Mouse (Mus musculus): ENCODE measurements around the gene 4930451I11Rik.

GRCm38 (mm10) chr7:126833294-126833693, 1.9 kb upstream of the 4930451I11Rik start:
- no peak for TF ChIP-seq POLR2A (IDR thresholded peaks at IDR 0.05; ENCODE audit: control insufficient read depth, low read depth, low read length)
- TF ChIP-seq CTCF (IDR thresholded peaks at IDR 0.05; ENCODE audit: control insufficient read depth, insufficient read depth, insufficient replicate concordance, low read depth, low read length): no peak
